Mouse (Mus musculus) neural tube, embryonic 10.5 days (tissue): Measurements from ENCODE around the gene Plekhg5.

Experiments
- DNase-seq: peaks from one replicate; pipeline ENCODE4 v3.0.0-alpha.2; 2017; ENCODE audit warnings: low spot score; ENCODE audit errors: extremely low spot score

Gene Plekhg5

GRCm38 (mm10) chr4:152146033-152146827 is 73.9 kb downstream of the Plekhg5 start:
- no peak for DNase-seq

GRCm38 (mm10) chr4:152150546-152150945 is 78.2 kb downstream of the Plekhg5 start:
- DNase-seq: no peak

DNA sequence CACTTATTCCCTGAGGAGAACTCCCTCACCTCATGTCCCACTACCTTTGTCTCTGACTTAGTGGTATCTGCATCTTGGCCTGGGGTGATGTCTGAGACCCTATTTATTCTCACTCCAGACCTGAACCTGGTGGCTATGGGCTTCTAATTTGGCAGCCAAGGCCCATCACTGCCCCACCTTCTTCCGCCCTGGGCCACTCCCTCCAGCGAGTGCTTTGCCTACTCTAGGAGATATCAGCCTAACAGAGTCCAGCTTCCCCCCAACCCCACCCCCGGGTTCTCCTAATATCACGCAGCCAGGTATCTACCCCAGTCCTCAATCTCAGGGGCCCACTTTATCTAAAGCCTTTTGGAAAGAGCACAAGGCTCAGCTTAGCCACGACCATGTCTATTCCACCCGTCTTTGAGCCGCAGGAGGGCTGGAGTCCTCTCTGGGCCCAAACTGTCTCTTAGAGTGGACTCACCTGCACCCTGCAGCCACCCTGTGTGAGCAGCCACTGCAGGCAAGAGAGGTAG is 79.2 kb downstream of the Plekhg5 start:
- no peak for DNase-seq

GRCm38 (mm10) chr4:152151966-152152544 is 79.8 kb downstream of the Plekhg5 start, which contains the start of gene Espn:
TSS of gene Espn (minus strand) at chr4:152152371.
- DNase-seq: peak; percentile 69

DNA sequence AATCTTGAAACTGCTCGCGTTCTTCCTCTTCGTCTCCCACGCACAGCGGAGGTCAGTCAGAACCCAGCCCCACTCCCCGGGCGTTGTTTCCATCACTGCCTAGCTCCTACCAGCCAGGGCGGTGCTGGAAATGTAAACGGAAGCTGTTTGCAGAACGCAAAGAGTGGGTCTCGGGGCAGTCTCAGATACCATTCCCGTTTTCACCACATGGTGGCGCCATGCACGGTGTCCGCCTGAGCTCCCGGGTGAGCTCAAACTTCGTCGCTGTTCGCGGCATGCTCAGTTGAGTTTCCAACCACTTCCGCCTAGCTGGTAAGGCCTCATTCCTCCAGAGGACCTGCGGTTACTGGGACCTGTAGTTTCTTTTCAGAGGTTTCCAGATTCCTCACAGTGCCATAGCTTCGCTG is 81.5 kb downstream of the Plekhg5 start:
- DNase-seq: peak; percentile 89

DNA sequence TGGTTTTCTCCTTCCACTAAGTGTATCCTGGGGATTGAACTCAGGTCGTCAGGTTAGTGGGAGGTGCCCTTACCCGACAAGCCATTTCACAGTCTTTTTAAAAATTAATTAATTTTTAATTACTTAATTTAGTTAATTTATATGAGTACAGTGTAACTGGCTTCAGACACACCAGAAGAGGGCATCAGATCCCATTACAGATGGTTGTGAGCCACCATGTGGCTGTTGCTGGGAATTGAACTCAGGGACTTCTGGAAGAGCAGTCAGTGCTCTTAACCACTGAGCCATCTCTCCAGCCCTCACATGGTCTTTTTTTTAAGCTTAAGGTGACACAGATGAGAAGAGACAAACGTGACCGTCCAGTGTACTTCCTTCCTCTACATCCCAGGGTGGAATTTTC is 82.7 kb downstream of the Plekhg5 start:
- DNase-seq: no peak

DNA sequence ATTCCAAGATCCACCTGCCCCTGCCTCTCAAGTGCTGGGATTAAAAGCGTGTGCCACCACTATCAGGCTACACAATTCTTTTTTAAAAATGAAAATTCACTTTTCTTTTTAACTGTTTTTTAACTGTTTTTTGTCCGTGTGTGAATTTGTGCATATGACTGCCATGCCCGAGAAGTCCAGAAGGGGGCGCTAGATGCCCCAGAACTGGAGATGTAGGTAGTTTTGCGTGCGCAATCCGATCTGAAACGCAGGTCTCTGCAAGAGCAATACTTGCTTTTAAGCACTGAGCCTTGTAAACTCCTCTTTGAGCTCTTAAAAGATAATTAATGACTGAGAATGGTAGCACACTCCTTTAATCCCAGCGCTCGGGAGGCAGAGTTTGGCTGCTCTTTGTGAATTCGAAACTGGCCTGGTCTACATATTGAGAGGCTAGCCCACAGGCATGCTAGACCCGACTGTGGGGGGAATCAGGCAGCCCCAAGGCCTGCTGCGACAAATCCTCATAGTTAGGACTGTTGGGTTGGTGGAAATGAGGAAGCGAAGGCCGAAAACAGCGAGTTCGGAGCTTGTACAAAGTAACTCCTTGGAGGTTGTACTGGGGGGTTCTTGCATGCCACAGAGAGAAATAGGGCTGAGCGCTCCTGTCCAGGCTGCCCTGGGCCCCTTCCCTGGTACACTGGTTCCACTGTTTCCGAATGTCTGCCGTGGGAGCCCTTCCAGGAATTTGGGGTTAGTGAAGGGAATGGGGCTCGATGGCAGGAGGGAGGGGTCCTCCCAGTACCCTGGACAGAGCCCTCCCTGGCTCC is 85.7 kb downstream of the Plekhg5 start:
- peak; percentile 60 for DNase-seq

- DNase-seq: peak; percentile 53
Measured at GRCm38 (mm10) chr4:152158585-152159284, 86.4 kb downstream of the Plekhg5 start, which contains the start of gene Hes2. TSS of gene Hes2 (plus strand) at chr4:152158867.

DNA sequence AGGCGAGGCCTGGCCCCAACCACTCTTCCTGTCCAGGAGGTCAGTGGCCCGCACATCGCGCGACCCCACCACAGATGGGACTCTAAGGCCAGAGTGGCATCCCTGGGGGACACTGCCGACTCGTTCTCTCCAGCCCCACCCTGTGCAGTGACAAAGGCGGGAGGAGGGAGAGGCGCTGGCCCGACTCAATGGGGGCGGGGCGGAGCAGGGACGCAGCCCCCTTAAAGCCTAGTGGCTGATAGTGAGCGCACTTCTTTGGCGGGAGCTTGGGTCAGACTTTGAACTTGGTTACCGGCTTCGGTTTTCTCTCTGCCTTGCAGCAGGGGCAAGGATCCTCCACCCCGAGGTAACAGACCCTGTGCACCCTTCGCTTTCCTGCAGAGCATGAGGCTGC is 87.0 kb downstream of the Plekhg5 start:
- no peak for DNase-seq

- DNase-seq: no peak
Measured at GRCm38 (mm10) chr4:152160748-152161147, 88.5 kb downstream of the Plekhg5 start.

DNA sequence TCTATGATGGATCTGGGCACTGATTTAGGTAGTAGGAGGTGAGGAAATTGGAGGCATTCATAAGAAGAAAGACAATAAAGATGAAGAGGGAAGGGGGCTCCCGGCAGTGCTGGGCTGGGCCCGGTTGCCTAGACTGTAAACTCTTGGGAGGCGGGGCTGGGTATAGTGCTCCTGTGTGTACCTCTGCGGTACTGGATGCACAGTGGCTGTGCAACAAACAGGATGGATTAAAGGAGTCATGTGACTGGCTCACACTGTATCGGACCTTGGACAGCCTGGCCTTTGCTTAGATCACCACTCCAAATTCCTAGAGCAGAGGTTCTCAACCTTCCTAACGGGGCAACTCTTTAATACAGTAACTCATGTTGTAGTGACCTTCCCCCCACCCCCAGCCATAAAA is 89.3 kb downstream of the Plekhg5 start:
- no peak for DNase-seq

DNA sequence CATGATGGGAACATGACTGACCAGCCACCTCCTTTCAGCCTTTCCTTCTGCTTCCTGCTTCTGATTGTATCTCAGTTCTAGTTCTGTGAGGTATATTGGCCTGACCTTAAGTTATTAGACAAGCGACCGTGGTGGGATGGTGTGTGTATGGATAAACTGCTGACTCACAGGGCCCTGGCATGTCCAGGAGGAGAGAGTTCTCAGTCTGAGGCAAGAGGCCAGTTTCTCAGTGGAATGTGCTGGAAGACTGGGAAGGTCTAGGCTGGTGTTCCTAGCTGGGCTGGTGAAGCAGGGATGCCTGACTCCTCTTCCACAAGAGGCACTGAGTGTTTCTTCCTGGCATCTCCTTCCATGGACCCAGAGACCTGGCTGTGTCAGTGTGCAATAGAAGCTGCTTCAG is 90.5 kb downstream of the Plekhg5 start:
- DNase-seq: no peak
